8 mouse cellular contexts compared by ENCODE assay signal in the genomic region with DNA sequence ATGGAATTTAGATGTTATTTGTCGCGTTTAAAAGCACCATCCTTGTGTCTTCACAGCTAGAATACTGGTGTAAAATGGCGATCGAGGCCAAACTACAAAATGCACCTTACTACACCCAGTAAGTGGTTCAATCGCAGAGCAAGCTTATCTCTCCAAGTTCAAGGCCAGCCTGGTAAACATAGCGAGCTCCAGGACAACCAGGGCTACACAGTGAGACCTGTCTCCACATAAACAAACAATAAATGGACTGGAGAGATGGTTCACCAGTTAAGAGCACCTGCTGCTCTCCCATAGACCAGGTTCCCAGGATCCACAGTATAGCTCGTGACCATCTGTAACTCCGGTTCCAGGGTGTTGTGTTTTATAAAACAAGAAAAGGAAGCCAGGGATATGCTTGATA. TPM values are rescaled to one million over a fixed set of nuclear protein-coding genes. Genes with fewer than 3 reads are reported as not detected.
DNase-seq lines count a peak whose midpoint lies in the region; ATAC-seq lines count a peak whose summit lies in the region.

No protein-coding gene starts in this region.

- peak overlapping the region; percentile 98 for H3K4me2 ChIP-seq in heart, embryonic 16.5 days (ENCODE audit: low read depth, low read length)
- peak overlapping the region; percentile 53 for H3K4me2 ChIP-seq in hindbrain, embryonic 16.5 days (ENCODE audit: low read length)
- H3K4me2 ChIP-seq in midbrain, embryonic 16.5 days (ENCODE audit: low read length): peak overlapping the region; percentile 49

- H3K27ac ChIP-seq in heart, embryonic 16.5 days (ENCODE audit: low read length): no peak overlapping the region
- H3K27ac ChIP-seq in hindbrain, embryonic 16.5 days (ENCODE audit: low read depth, low read length): no peak overlapping the region
- no peak overlapping the region for H3K27ac ChIP-seq in midbrain, embryonic 16.5 days (ENCODE audit: low read length)

- peaks cover 21% of the 10 kb centered on the region for H3K36me3 ChIP-seq in heart, embryonic 16.5 days (ENCODE audit: control insufficient read depth, insufficient read depth)
- peaks cover 17% of the 10 kb centered on the region for H3K36me3 ChIP-seq in hindbrain, embryonic 16.5 days (ENCODE audit: control insufficient read depth, insufficient read depth, low read length)
- H3K36me3 ChIP-seq in midbrain, embryonic 16.5 days (ENCODE audit: control insufficient read depth, insufficient read depth, low read length): peaks cover 14% of the 10 kb centered on the region; the same call in 1 of the 2 replicates

- ATAC-seq in heart, embryonic 16.5 days (replicated peaks; ENCODE audit: extremely low read depth, insufficient read depth, low FRiP score): no peak
- no peak; the same call in 1 of the 2 replicates for ATAC-seq in hindbrain, embryonic 16.5 days
- ATAC-seq in midbrain, embryonic 16.5 days: 0 out of 2 replicates have a peak, but pooled peaks have one; percentile 4

- H3K27me3 ChIP-seq in heart, embryonic 16.5 days (ENCODE audit: control insufficient read depth, insufficient read depth, low read length): no peaks in the 10 kb centered on the region
- no peaks in the 10 kb centered on the region for H3K27me3 ChIP-seq in hindbrain, embryonic 16.5 days (replicated peaks; ENCODE audit: control insufficient read depth, insufficient read depth, low read length)
- no peaks in the 10 kb centered on the region for H3K27me3 ChIP-seq in midbrain, embryonic 16.5 days (ENCODE audit: control insufficient read depth, insufficient read depth, low read depth, low read length)

- H3K9ac ChIP-seq in heart, embryonic 16.5 days (ENCODE audit: low read length): peak overlapping the region; percentile 49; the same call in 1 of the 2 replicates
- no peak overlapping the region for H3K9ac ChIP-seq in hindbrain, embryonic 16.5 days (ENCODE audit: low read depth, low read length)
- H3K9ac ChIP-seq in midbrain, embryonic 16.5 days (ENCODE audit: low read depth, low read length): peak overlapping the region; percentile 30; the same call in 1 of the 2 replicates

- H3K4me1 ChIP-seq in heart, embryonic 16.5 days (ENCODE audit: control insufficient read depth, insufficient read depth, low read length): peaks cover 7% of the 10 kb centered on the region
- H3K4me1 ChIP-seq in hindbrain, embryonic 16.5 days (ENCODE audit: control insufficient read depth, insufficient read depth, low read depth, low read length): peaks cover 8% of the 10 kb centered on the region
- H3K4me1 ChIP-seq in midbrain, embryonic 16.5 days (ENCODE audit: control insufficient read depth, insufficient read depth, low read length): peaks cover 10% of the 10 kb centered on the region

- no peaks in the 10 kb centered on the region for H3K9me3 ChIP-seq in heart, embryonic 16.5 days (replicated peaks; ENCODE audit: control insufficient read depth, low read length)
- H3K9me3 ChIP-seq in hindbrain, embryonic 16.5 days (ENCODE audit: control insufficient read depth, low read length): no peaks in the 10 kb centered on the region
- no peaks in the 10 kb centered on the region for H3K9me3 ChIP-seq in midbrain, embryonic 16.5 days (replicated peaks; ENCODE audit: control insufficient read depth, low read length, poor library complexity, severe bottlenecking)

- 56% methylated on average over 8 of the region's 8 CpGs for WGBS in heart, embryonic 16.5 days
- 63% methylated on average over 8 of the region's 8 CpGs for WGBS in hindbrain, embryonic 16.5 days
- WGBS in midbrain, embryonic 16.5 days: 70% methylated on average over 8 of the region's 8 CpGs

- H3K4me3 ChIP-seq in heart, embryonic 16.5 days (ENCODE audit: low read length): peak overlapping the region; percentile 98
- H3K4me3 ChIP-seq in hindbrain, embryonic 16.5 days (ENCODE audit: low read length): peak overlapping the region; percentile 70
- peak overlapping the region; percentile 92 for H3K4me3 ChIP-seq in midbrain, embryonic 16.5 days (ENCODE audit: low read depth, low read length)

- no peak for DNase-seq in heart, adult 9 months (ENCODE audit: low spot score in 2 of 2)
- DNase-seq in c-Kit-positive CD71-positive TER-119-positive erythroid progenitor cells, embryonic 14.5 days (ENCODE audit: low spot score): peak; percentile 9
- no peak for DNase-seq in ovary, postnatal 36 days (ENCODE audit: low spot score)
- no peak for DNase-seq in adrenal gland, adult (ENCODE audit: inconsistent age in 2 of 2, low spot score in 1 of 2)
- DNase-seq in retina, embryonic 14.5 days (ENCODE audit: low spot score): no peak

RNA-seq across cellular contexts. Expression of gene Vps33a, which starts 0.5 kb away (rescaled TPM):
- 21.5 and 26.3 TPM in 2 replicates for polyA plus RNA-seq in heart, embryonic 16.5 days (2015; fragmentation: Nextera tagmentation; extraction: Ambion mirVana)
- 40.0 and 44.3 TPM in 2 replicates for polyA plus RNA-seq in hindbrain, embryonic 16.5 days (2015; fragmentation: Nextera tagmentation; extraction: Ambion mirVana)
- 44.7 and 44.8 TPM in 2 replicates for polyA plus RNA-seq in midbrain, embryonic 16.5 days (2015; fragmentation: Nextera tagmentation; extraction: Ambion mirVana)

RNA-seq across cellular contexts. Expression of gene Gm49027, which starts 48.1 kb away (rescaled TPM):
- 0.09 and 0.34 TPM in 2 replicates for polyA plus RNA-seq in heart, embryonic 16.5 days (2015; fragmentation: Nextera tagmentation; extraction: Ambion mirVana)
- polyA plus RNA-seq in hindbrain, embryonic 16.5 days (2015; fragmentation: Nextera tagmentation; extraction: Ambion mirVana): 1.6 and 2.1 TPM in 2 replicates
- 0.73 and 0.92 TPM in 2 replicates for polyA plus RNA-seq in midbrain, embryonic 16.5 days (2015; fragmentation: Nextera tagmentation; extraction: Ambion mirVana)

RNA-seq across cellular contexts. Expression of gene Diablo, which starts 49.4 kb away (rescaled TPM):
- 103 and 105 TPM in 2 replicates for polyA plus RNA-seq in heart, embryonic 16.5 days (2015; fragmentation: Nextera tagmentation; extraction: Ambion mirVana)
- polyA plus RNA-seq in hindbrain, embryonic 16.5 days (2015; fragmentation: Nextera tagmentation; extraction: Ambion mirVana): 105 and 107 TPM in 2 replicates
- 109 and 111 TPM in 2 replicates for polyA plus RNA-seq in midbrain, embryonic 16.5 days (2015; fragmentation: Nextera tagmentation; extraction: Ambion mirVana)
